Mouse (Mus musculus): ENCODE measurements around the gene Glra1. TPM values are rescaled to one million over a fixed set of nuclear protein-coding genes. Genes with fewer than 3 reads are reported as not detected.

Gene Glra1
- not detected for polyA plus RNA-seq (2014; fragmentation: Illumina TruSeq; extraction: RNeasy Lipid Tissue Mini Kit (QIAGEN cat#74804); ENCODE audit: low read depth, low replicate concordance)

DNA sequence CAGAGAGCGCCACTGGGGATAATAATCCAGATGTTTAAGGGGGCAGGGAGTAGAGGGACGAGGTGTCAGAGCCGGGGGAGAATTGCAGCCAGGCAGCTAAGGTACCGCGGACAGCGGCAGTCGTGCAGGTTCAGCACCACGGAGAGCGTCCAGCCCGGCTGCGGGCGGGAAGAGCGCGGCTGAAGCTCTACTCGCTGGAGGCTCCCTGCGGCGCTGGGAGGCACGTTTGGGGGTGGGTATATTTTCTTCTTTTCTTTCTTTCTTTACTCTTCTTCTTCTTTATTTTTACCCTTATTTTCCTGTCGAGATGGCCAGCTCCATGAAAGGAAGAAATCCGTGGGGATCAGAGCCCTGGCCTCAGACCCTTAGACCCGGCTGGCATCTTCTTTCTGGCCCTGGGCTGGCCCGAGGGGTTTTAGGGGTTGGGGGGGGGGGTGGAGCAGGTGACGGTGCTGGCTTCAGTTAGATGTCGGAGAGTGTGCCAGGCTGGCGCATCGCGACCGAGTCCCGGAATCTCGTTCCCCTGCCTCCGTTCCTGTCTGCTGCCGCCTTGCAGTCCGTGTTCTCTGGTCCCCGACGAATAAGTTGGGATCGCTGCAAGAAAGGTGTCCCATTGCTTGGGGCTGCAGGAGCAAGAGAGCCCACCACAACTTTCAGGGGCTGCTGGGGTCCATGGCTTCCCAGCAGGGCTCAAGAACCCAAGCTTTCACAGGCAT, at the start of gene Glra1:
Gene Glra1, minus strand, starts transcription at position 391 of the 716 bp plus-strand sequence.

DNA sequence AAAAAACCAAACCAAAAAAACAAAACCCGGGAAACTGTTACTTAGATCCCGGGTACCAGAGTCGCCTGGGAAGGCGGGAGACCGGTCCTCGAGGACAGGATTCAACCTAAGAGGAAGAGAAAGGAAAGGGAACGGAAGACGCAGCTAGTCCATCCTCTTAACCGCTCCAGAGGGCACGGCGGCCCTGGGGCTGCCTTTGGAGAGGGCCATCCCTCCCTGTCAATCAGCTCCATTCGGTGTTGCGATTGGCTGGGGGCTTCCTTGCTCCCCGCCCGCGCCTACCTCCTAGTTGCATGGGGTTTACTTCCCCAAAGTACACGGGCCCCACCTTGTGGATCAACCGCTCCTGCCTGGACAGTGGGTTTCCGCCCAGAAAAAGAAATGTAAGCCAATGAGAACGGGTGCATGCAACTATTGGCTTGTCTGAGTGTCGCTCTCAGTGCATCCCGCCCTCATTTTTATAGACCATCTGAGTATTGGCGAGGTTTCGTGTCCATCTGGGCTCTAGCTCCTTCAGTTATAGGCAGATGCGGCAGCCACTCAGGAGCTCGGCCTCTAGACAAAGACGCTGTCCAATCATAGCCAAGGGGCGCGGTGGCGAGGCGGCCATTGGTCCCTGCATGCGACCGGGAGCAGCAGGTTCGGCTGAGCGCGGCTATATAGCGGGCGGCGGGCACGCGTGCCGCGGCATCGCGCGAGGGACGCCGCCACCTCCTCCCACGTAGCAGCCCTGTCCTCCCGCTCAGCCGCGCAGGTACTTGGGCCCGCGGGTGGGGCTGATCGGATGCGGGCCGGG, 138.8 kb downstream of the Glra1 start, which contains the start of gene G3bp1:
Gene G3bp1, plus strand, starts transcription at position 638 of the 796 bp plus-strand sequence.

Other genes with a start within 250 kb of the Glra1 start
- gene Sparc, start 185.0 kb downstream of the Glra1 start, polyA plus RNA-seq (2014; fragmentation: Illumina TruSeq; extraction: RNeasy Lipid Tissue Mini Kit (QIAGEN cat#74804); ENCODE audit: low read depth, low replicate concordance) = 252 TPM
- 0.50 TPM for gene Atox1, start 147.0 kb downstream of the Glra1 start, polyA plus RNA-seq (2014; fragmentation: Illumina TruSeq; extraction: RNeasy Lipid Tissue Mini Kit (QIAGEN cat#74804); ENCODE audit: low read depth, low replicate concordance)
- 13.0 TPM for gene G3bp1, start 138.5 kb downstream of the Glra1 start, polyA plus RNA-seq (2014; fragmentation: Illumina TruSeq; extraction: RNeasy Lipid Tissue Mini Kit (QIAGEN cat#74804); ENCODE audit: low read depth, low replicate concordance)

Data from testis, adult 10 weeks (tissue).